13 mouse cellular contexts compared by ENCODE assay signal in the genomic region with DNA sequence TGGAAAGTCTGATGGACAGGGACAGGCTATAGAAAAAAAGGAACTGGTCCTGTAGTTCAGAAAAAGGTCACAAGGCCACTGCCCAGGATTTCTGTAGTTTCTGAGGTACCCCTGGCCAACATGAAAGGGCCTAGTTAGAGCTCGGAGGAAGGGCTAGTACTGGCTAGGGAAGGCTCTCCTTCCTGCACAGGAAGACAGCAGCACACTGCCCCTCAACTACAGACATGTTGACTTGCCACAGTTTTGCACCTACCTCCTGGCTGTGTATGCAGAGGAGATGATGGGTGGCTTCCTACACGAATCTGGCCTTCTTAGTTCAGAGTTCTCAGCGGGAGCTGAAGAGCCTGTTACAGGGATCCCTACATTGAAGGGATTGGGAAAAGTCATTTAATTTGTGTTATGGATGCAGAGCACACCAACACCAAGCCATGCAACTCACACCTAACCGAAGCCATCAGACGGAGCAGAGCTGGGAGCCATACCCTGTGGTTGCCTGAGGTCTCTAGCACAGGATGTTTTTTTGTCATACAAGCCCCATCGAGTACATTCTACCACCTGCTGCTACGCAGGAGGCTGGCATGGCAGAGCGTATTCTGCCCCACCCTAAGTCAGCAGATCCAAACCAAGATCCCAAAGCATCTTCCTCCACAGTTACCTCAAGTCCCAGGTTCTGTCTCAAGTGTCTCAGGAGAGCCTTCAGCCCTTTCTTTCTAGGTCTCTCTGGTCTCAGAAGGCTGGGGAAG. TPM values are rescaled to one million over a fixed set of nuclear protein-coding genes. Genes with fewer than 3 reads are reported as not detected.
A peak's percentile ranks its signal among the peaks of the same experiment; 100 is the strongest.
DNase-seq lines count a peak whose midpoint lies in the region; ATAC-seq and TF ChIP-seq lines count a peak whose summit lies in the region.
"Had no signal": no experiment of that assay in that cellular context is flagged by ENCODE, and none has a peak within 500 bp of the region (broad histone marks: within the 10 kb centered on the region; RNA-seq: fewer than 3 reads in every experiment).

No protein-coding gene starts in this region.

- H3K9me3 ChIP-seq in heart, postnatal 0 days (replicated peaks; ENCODE audit: control insufficient read depth, low read length), result no peaks in the 10 kb centered on the region
- H3K9me3 ChIP-seq: forebrain, embryonic 12.5 days; heart, embryonic 12.5 days; intestine, embryonic 15.5 days; limb, embryonic 15.5 days had no signal

- no peaks in the 10 kb centered on the region for H3K36me3 ChIP-seq in heart, postnatal 0 days (replicated peaks; ENCODE audit: control insufficient read depth, insufficient read depth, low read length)
- H3K36me3 ChIP-seq in macrophage (ENCODE audit: inconsistent target), result peaks cover 24% of the 10 kb centered on the region; the same call in 1 of the 2 replicates
- H3K36me3 ChIP-seq: forebrain, embryonic 12.5 days; heart, embryonic 12.5 days; intestine, embryonic 15.5 days; limb, embryonic 15.5 days had no signal

- H3K4me3 ChIP-seq in heart, postnatal 0 days (ENCODE audit: low read depth, low read length), result peak overlapping the region; percentile 30; the same call in 1 of the 2 replicates
- peak overlapping the region; percentile 50 for H3K4me3 ChIP-seq in macrophage (ENCODE audit: inconsistent target)
- no peak overlapping the region; the same call in 1 of the 2 replicates for H3K4me3 ChIP-seq in gastrocnemius, adult 2 months
- H3K4me3 ChIP-seq: forebrain, embryonic 12.5 days; heart, embryonic 12.5 days; intestine, embryonic 15.5 days; limb, embryonic 15.5 days had no signal

- H3K9ac ChIP-seq in heart, postnatal 0 days (replicated peaks; ENCODE audit: low read depth, low read length), result no peak overlapping the region
- H3K9ac ChIP-seq: forebrain, embryonic 12.5 days; heart, embryonic 12.5 days; intestine, embryonic 15.5 days; limb, embryonic 15.5 days had no signal

- 72% methylated on average over 8 of the region's 8 CpGs for WGBS in heart, postnatal 0 days
- WGBS in macrophage (ENCODE audit: missing documents), result 1% methylated on average over 8 of the region's 8 CpGs

- intact Hi-C loops in gastrocnemius, adult 2 months (cut with DNase I), result no loop called here

- no peak for DNase-seq in heart, postnatal 0 days (ENCODE audit: low spot score)
- DNase-seq in heart, adult 18-20 months, result no peak
- peak; percentile 62 to 65 for DNase-seq in thymus, postnatal 10 days (ENCODE audit: low spot score in 2 of 2)
- no peak for DNase-seq in gastrocnemius, adult 2 months
- no peak for DNase-seq in urinary bladder, postnatal 25 days (ENCODE audit: low spot score)
- no peak for DNase-seq in ovary, adult 18-20 months (ENCODE audit: low spot score)
- DNase-seq: right cerebral cortex, postnatal 14 days had no signal

- ATAC-seq in heart, postnatal 0 days (ENCODE audit: insufficient read depth, low read depth), result no peak
- peak; percentile 33 for ATAC-seq in common myeloid progenitor, adult 5-6 weeks (replicated peaks; ENCODE audit: low read depth, poor library complexity, severe bottlenecking)

- peak overlapping the region; percentile 71; the same call in 1 of the 2 replicates for H3K27ac ChIP-seq in heart, postnatal 0 days (ENCODE audit: low read depth)
- H3K27ac ChIP-seq in macrophage, result peak overlapping the region; percentile 88
- H3K27ac ChIP-seq in gastrocnemius, adult 2 months, result no peak overlapping the region
- H3K27ac ChIP-seq: forebrain, embryonic 12.5 days; intestine, embryonic 15.5 days; limb, embryonic 15.5 days had no signal

- H3K4me1 ChIP-seq in heart, postnatal 0 days (ENCODE audit: control insufficient read depth, insufficient read depth), result no peaks in the 10 kb centered on the region
- H3K4me1 ChIP-seq: forebrain, embryonic 12.5 days; intestine, embryonic 15.5 days; limb, embryonic 15.5 days had no signal

- TF ChIP-seq CTCF in heart, postnatal 0 days (IDR thresholded peaks at IDR 0.05; ENCODE audit: low read depth), result no peak
- TF ChIP-seq CTCF in gastrocnemius, adult 2 months (IDR thresholded peaks at IDR 0.05), result no peak

- TF ChIP-seq EP300 in heart, postnatal 0 days (IDR thresholded peaks at IDR 0.05; ENCODE audit: low read depth), result no peak

- no peaks in the 10 kb centered on the region for H3K27me3 ChIP-seq in heart, postnatal 0 days (ENCODE audit: control insufficient read depth, insufficient read depth, low read length)
- H3K27me3 ChIP-seq: forebrain, embryonic 12.5 days; heart, embryonic 12.5 days; intestine, embryonic 15.5 days; limb, embryonic 15.5 days had no signal

- H3K79me2 ChIP-seq in macrophage (ENCODE audit: inconsistent target), result peaks cover 38% of the 10 kb centered on the region

- peak overlapping the region; percentile 37; the same call in 1 of the 2 replicates for H3K4me2 ChIP-seq in heart, postnatal 0 days (ENCODE audit: low read depth, low read length)
- H3K4me2 ChIP-seq: forebrain, embryonic 12.5 days; heart, embryonic 12.5 days; intestine, embryonic 15.5 days; limb, embryonic 15.5 days had no signal

RNA-seq across cellular contexts. Expression of a gene that starts 0.7 kb away (rescaled TPM):
- total RNA-seq in heart, postnatal 0 days (2014; rRNA removed; ENCODE audit: low replicate concordance), result 0.08 and 0.61 TPM in 2 replicates
- 0.54 and 0.79 TPM in 2 replicates for polyA plus RNA-seq in heart, postnatal 0 days (2015; fragmentation: Nextera tagmentation; extraction: Ambion mirVana)
- total RNA-seq in heart, adult 18-20 months (2021), result 1 to 10 TPM; 1.3 to 4.7 TPM
- total RNA-seq in common myeloid progenitor, adult 5-6 weeks (2017), result 36.7 and 65.1 TPM in 2 replicates
- 100 to 1,000 TPM in 4 of 26 experiments, 10 to 100 TPM in 14, 1 to 10 TPM in 8; 1.4 to 135 (median 39.9) TPM for total RNA-seq in macrophage (2018; cell fraction: chromatin; rRNA removed)
- total RNA-seq in macrophage (2018; cell fraction: cytosol; rRNA removed), result 10 to 100 TPM in 24 of 26 experiments, 1 to 10 TPM in 2; 7.9 to 35.0 (median 23.5) TPM
- 10 to 100 TPM in 21 of 26 experiments, 1 to 10 TPM in 5; 6.1 to 69.8 (median 28.1) TPM for total RNA-seq in macrophage (2018; cell fraction: nucleus; rRNA removed)
- 10.8 to 32.5 TPM (median 15.4 TPM) in 3 replicates for polyA plus RNA-seq in macrophage (2018)
- total RNA-seq in gastrocnemius, adult 2 months (2021), result 1 to 10 TPM in 1 of 2 experiments, under 1 TPM in 1; 0.48 to 1.2 TPM

RNA-seq across cellular contexts. Expression of a gene that starts 6.7 kb away (rescaled TPM):
- 9.8 and 19.2 TPM in 2 replicates for total RNA-seq in heart, postnatal 0 days (2014; rRNA removed; ENCODE audit: low replicate concordance)
- polyA plus RNA-seq in heart, postnatal 0 days (2015; fragmentation: Nextera tagmentation; extraction: Ambion mirVana), result 6.0 and 8.1 TPM in 2 replicates
- total RNA-seq in heart, adult 18-20 months (2021), result 10 to 100 TPM in 1 of 2 experiments, 1 to 10 TPM in 1; 8.5 to 13.5 TPM
- 0.39 and 2.1 TPM in 2 replicates for total RNA-seq in common myeloid progenitor, adult 5-6 weeks (2017)
- 1 to 10 TPM in 3 of 26 experiments, under 1 TPM in 6, not detected in 17; 0.37 to 2.2 (median 0.75) TPM for total RNA-seq in macrophage (2018; cell fraction: chromatin; rRNA removed)
- under 1 TPM in 20 of 26 experiments, not detected in 6; 0.03 to 0.92 (median 0.09) TPM for total RNA-seq in macrophage (2018; cell fraction: cytosol; rRNA removed)
- total RNA-seq in macrophage (2018; cell fraction: nucleus; rRNA removed), result 1 to 10 TPM in 2 of 26 experiments, under 1 TPM in 8, not detected in 16; 0.11 to 3.0 (median 0.21) TPM
- 0.05 TPM in 1 of 3 replicates, not detected in the others for polyA plus RNA-seq in macrophage (2018)
- 1 to 10 TPM; 3.7 to 5.4 TPM for total RNA-seq in gastrocnemius, adult 2 months (2021)

RNA-seq across cellular contexts. Expression of a gene that starts 33.0 kb away (rescaled TPM):
- 17.7 and 23.2 TPM in 2 replicates for total RNA-seq in heart, postnatal 0 days (2014; rRNA removed; ENCODE audit: low replicate concordance)
- polyA plus RNA-seq in heart, postnatal 0 days (2015; fragmentation: Nextera tagmentation; extraction: Ambion mirVana), result 9.8 and 11.3 TPM in 2 replicates
- 1 to 10 TPM; 4.1 to 5.1 TPM for total RNA-seq in heart, adult 18-20 months (2021)
- 12.7 and 13.0 TPM in 2 replicates for total RNA-seq in common myeloid progenitor, adult 5-6 weeks (2017)
- 1 to 10 TPM in 14 of 26 experiments, under 1 TPM in 7, not detected in 5; 0.29 to 7.1 (median 1.9) TPM for total RNA-seq in macrophage (2018; cell fraction: chromatin; rRNA removed)
- total RNA-seq in macrophage (2018; cell fraction: cytosol; rRNA removed), result 1 to 10 TPM in 25 of 26 experiments, under 1 TPM in 1; 0.57 to 6.1 (median 5.3) TPM
- total RNA-seq in macrophage (2018; cell fraction: nucleus; rRNA removed), result 1 to 10 TPM in 24 of 26 experiments, under 1 TPM in 2; 0.75 to 7.7 (median 2.2) TPM
- 4.8 to 6.7 TPM (median 4.8 TPM) in 3 replicates for polyA plus RNA-seq in macrophage (2018)
- total RNA-seq in gastrocnemius, adult 2 months (2021), result 1 to 10 TPM; 3.3 to 3.7 TPM

RNA-seq across cellular contexts. Expression of a gene that starts 47.9 kb away (rescaled TPM):
- total RNA-seq in heart, postnatal 0 days (2014; rRNA removed; ENCODE audit: low replicate concordance), result 3.4 and 6.6 TPM in 2 replicates
- polyA plus RNA-seq in heart, postnatal 0 days (2015; fragmentation: Nextera tagmentation; extraction: Ambion mirVana), result 2.2 and 2.5 TPM in 2 replicates
- total RNA-seq in heart, adult 18-20 months (2021), result 1 to 10 TPM; 1.1 to 2.5 TPM
- total RNA-seq in common myeloid progenitor, adult 5-6 weeks (2017), result 1.0 and 1.6 TPM in 2 replicates
- not detected for total RNA-seq in macrophage (2018; cell fraction: chromatin; rRNA removed)
- under 1 TPM in 3 of 26 experiments, not detected in 23; 0.04 to 0.31 (median 0.07) TPM for total RNA-seq in macrophage (2018; cell fraction: cytosol; rRNA removed)
- total RNA-seq in macrophage (2018; cell fraction: nucleus; rRNA removed), result not detected
- polyA plus RNA-seq in macrophage (2018), result not detected in 3 replicates
- under 1 TPM; 0.33 to 0.39 TPM for total RNA-seq in gastrocnemius, adult 2 months (2021)

Comparison
In these comparisons a context has a peak if more than half of its experiments do, and no peak if none do; other contexts are left out.
1. DNase-seq: peak in thymus, postnatal 10 days (2 of 2); none in heart, postnatal 0 days (single experiment), heart, adult 18-20 months (0 of 2), gastrocnemius, adult 2 months (single experiment), urinary bladder, postnatal 25 days (single experiment) and ovary, adult 18-20 months (single experiment).